Mouse (Mus musculus) C2C12 (cell line): ENCODE data around the gene Zfp641.

ENCODE experiments used
- CEBPB ChIP-seq: IDR thresholded peaks from one replicate; pipeline ENCODE4 v1.6.1; 2011; ENCODE audit warnings: low read depth, mild to moderate bottlenecking, control low read depth, moderate library complexity
- CTCF ChIP-seq: IDR thresholded peaks from one replicate; pipeline ENCODE4 v1.5.1; 2011; ENCODE audit not compliant: control insufficient read depth, insufficient read depth, insufficient read length
- MYOD1 ChIP-seq: IDR thresholded peaks from one replicate; pipeline ENCODE4 v1.6.1; 2011; ENCODE audit warnings: low read depth; ENCODE audit not compliant: control insufficient read depth, insufficient read length
- USF1 ChIP-seq: IDR thresholded peaks from one replicate; pipeline ENCODE4 v1.6.1; 2011; ENCODE audit warnings: low read depth, mild to moderate bottlenecking, control low read depth, moderate library complexity

- no peak for TF ChIP-seq CTCF
- no peak for TF ChIP-seq CEBPB
- no peak for TF ChIP-seq USF1
- no peak for TF ChIP-seq MYOD1
Measured at GRCm38 (mm10) chr15:98293651-98294050, 2.3 kb downstream of the Zfp641 start.
